Mouse (Mus musculus) G1E (cell line): ENCODE measurements at regions not wholly inside any gene's neighbourhood (a gene's known extent, or its start where the extent isn't known, plus 50 kb on each side); places are given as distances from the start of the nearest gene placed in this dataset.

Experiments used
- CTCF ChIP-seq: IDR thresholded peaks from 2 replicates; pipeline ENCODE4 v1.5.1; 2012; ENCODE audit warnings: low read depth, low read length, inconsistent platforms, mixed read lengths
- GATA1 ChIP-seq: IDR thresholded peaks from 2 replicates; pipeline ENCODE4 v1.6.1; 2012; ENCODE audit warnings: borderline replicate concordance, low read length, inconsistent platforms, mixed read lengths
- TAL1 ChIP-seq: conservative IDR thresholded peaks from 2 replicates; pipeline ENCODE4 v1.6.1; 2012; ENCODE audit warnings: low read depth, low read length, inconsistent platforms, mixed read lengths

GRCm38 (mm10) chr6:141041781-141042625, 207.1 kb upstream of the Pde3a start:
- TF ChIP-seq CTCF (no peak), GATA1 (no peak), TAL1 (no peak)
